Mouse (Mus musculus): ENCODE data around the gene Hoxc9. TPM values are rescaled to one million over a fixed set of nuclear protein-coding genes. Genes with fewer than 3 reads are reported as not detected.

Hoxc9 gene
- polyA plus RNA-seq, 1 experiment from 2014 or later: not detected

- Histone ChIP-seq H3K9me3 (replicated peaks) (no peaks in the 10 kb centered on the region), H3K9ac (no peak overlapping the region), H3K27ac (ENCODE audit: poor library complexity, severe bottlenecking) (no peak overlapping the region), H3K27me3 (replicated peaks) (peaks cover 97% of the 10 kb centered on the region), H3K4me1 (replicated peaks) (peaks cover 12% of the 10 kb centered on the region; the same call in 1 of the 2 replicates), H3K4me2 (no peak overlapping the region), H3K4me3 (no peak overlapping the region), H3K36me3 (no peaks in the 10 kb centered on the region)
- ATAC-seq (ENCODE audit: insufficient number of reproducible peaks, low FRiP score): no peak
- WGBS: 2% methylated on average over 34 of the region's 34 CpGs
These were observed 8.5 kb upstream of the Hoxc9 start for GRCm38 (mm10) chr15:102967511-102968397.

GRCm38 (mm10) chr15:102969296-102969695 is 6.9 kb upstream of the Hoxc9 start:
- H3K27me3 ChIP-seq (replicated peaks): peaks cover 97% of the 10 kb centered on the region
- no peak overlapping the region for H3K4me2 ChIP-seq
- no peaks in the 10 kb centered on the region for H3K36me3 ChIP-seq
- H3K9ac ChIP-seq: no peak overlapping the region
- no peak overlapping the region for H3K27ac ChIP-seq (ENCODE audit: poor library complexity, severe bottlenecking)
- ATAC-seq (ENCODE audit: insufficient number of reproducible peaks, low FRiP score): no peak
- WGBS: 27% methylated on average over 1 of the region's 1 CpGs
- H3K4me1 ChIP-seq (replicated peaks): peaks cover 8% of the 10 kb centered on the region; the same call in 1 of the 2 replicates
- no peak overlapping the region for H3K4me3 ChIP-seq
- no peaks in the 10 kb centered on the region for H3K9me3 ChIP-seq (replicated peaks)

GRCm38 (mm10) chr15:102970740-102971139 is 5.5 kb upstream of the Hoxc9 start:
- no peak overlapping the region for H3K4me2 ChIP-seq
- no peak overlapping the region for H3K27ac ChIP-seq (ENCODE audit: poor library complexity, severe bottlenecking)
- H3K4me1 ChIP-seq (replicated peaks): peaks cover 8% of the 10 kb centered on the region; the same call in 1 of the 2 replicates
- 2% methylated on average over 12 of the region's 12 CpGs for WGBS
- no peak overlapping the region for H3K9ac ChIP-seq
- H3K9me3 ChIP-seq (replicated peaks): no peaks in the 10 kb centered on the region
- no peak overlapping the region for H3K4me3 ChIP-seq
- peaks cover 96% of the 10 kb centered on the region for H3K27me3 ChIP-seq (replicated peaks)
- no peak for ATAC-seq (ENCODE audit: insufficient number of reproducible peaks, low FRiP score)
- H3K36me3 ChIP-seq: no peaks in the 10 kb centered on the region

DNA sequence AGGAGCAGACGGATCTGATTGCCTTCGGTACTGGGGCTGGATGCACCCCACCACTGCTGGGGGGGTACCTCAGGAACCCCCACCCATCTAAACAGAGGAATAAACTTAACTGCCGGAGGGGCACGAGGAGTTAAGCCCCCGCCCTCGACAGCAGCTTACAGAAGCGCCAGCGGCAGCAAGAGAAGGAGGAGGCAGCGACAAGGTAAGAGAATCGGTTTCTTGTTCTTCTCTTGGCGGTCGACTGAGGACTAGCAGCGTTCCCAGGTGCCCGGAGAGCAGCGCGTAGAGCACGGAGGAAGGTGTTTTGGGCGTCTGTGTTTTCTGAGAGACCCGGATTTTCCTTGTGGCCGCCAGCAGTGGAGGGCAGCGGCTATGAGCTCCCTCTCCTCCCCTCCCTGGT is 4.0 kb upstream of the Hoxc9 start:
- no peak overlapping the region for H3K27ac ChIP-seq (ENCODE audit: poor library complexity, severe bottlenecking)
- peaks cover 3% of the 10 kb centered on the region; the same call in 1 of the 2 replicates for H3K4me1 ChIP-seq (replicated peaks)
- peaks cover 96% of the 10 kb centered on the region for H3K27me3 ChIP-seq (replicated peaks)
- H3K4me3 ChIP-seq: no peak overlapping the region
- under 1% methylated on average over 21 of the region's 21 CpGs for WGBS
- no peaks in the 10 kb centered on the region for H3K36me3 ChIP-seq
- H3K9me3 ChIP-seq (replicated peaks): no peaks in the 10 kb centered on the region
- no peak overlapping the region for H3K4me2 ChIP-seq
- H3K9ac ChIP-seq: no peak overlapping the region
- ATAC-seq (ENCODE audit: insufficient number of reproducible peaks, low FRiP score): no peak

- no peak overlapping the region for H3K4me3 ChIP-seq
- under 1% methylated on average over 6 of the region's 6 CpGs for WGBS
- peaks cover 6% of the 10 kb centered on the region; the same call in 1 of the 2 replicates for H3K4me1 ChIP-seq (replicated peaks)
- no peak overlapping the region for H3K27ac ChIP-seq (ENCODE audit: poor library complexity, severe bottlenecking)
- no peaks in the 10 kb centered on the region for H3K9me3 ChIP-seq (replicated peaks)
- H3K36me3 ChIP-seq: no peaks in the 10 kb centered on the region
- no peak overlapping the region for H3K9ac ChIP-seq
- peaks cover 96% of the 10 kb centered on the region for H3K27me3 ChIP-seq (replicated peaks)
- H3K4me2 ChIP-seq: no peak overlapping the region
- ATAC-seq (ENCODE audit: insufficient number of reproducible peaks, low FRiP score): no peak
These were observed 3.5 kb upstream of the Hoxc9 start for GRCm38 (mm10) chr15:102972753-102973152.

- no peak overlapping the region for H3K9ac ChIP-seq
- H3K9me3 ChIP-seq (replicated peaks): no peaks in the 10 kb centered on the region
- no peak for ATAC-seq (ENCODE audit: insufficient number of reproducible peaks, low FRiP score)
- no peak overlapping the region for H3K4me3 ChIP-seq
- no peaks in the 10 kb centered on the region for H3K36me3 ChIP-seq
- WGBS: 5% methylated on average over 7 of the region's 7 CpGs
- H3K27me3 ChIP-seq (replicated peaks): peaks cover 97% of the 10 kb centered on the region
- no peak overlapping the region for H3K27ac ChIP-seq (ENCODE audit: poor library complexity, severe bottlenecking)
- no peak overlapping the region for H3K4me2 ChIP-seq
- H3K4me1 ChIP-seq (replicated peaks): peaks cover 6% of the 10 kb centered on the region; the same call in 1 of the 2 replicates
These were observed 1.2 kb upstream of the Hoxc9 start for GRCm38 (mm10) chr15:102975034-102975433.

GRCm38 (mm10) chr15:102975688-102976111 is 539 bp upstream of the Hoxc9 start:
- no peak overlapping the region for H3K4me3 ChIP-seq
- no peak for ATAC-seq (ENCODE audit: insufficient number of reproducible peaks, low FRiP score)
- H3K9ac ChIP-seq: no peak overlapping the region
- H3K4me1 ChIP-seq (replicated peaks): peaks cover 6% of the 10 kb centered on the region; the same call in 1 of the 2 replicates
- H3K36me3 ChIP-seq: no peaks in the 10 kb centered on the region
- H3K27ac ChIP-seq (ENCODE audit: poor library complexity, severe bottlenecking): no peak overlapping the region
- H3K4me2 ChIP-seq: no peak overlapping the region
- H3K27me3 ChIP-seq (replicated peaks): peaks cover 97% of the 10 kb centered on the region
- H3K9me3 ChIP-seq (replicated peaks): no peaks in the 10 kb centered on the region
- under 1% methylated on average over 21 of the region's 21 CpGs for WGBS

GRCm38 (mm10) chr15:102976631-102977422 is 588 bp downstream of the Hoxc9 start:
- no peak overlapping the region for H3K9ac ChIP-seq
- H3K9me3 ChIP-seq (replicated peaks): no peaks in the 10 kb centered on the region
- no peak overlapping the region for H3K27ac ChIP-seq (ENCODE audit: poor library complexity, severe bottlenecking)
- peak overlapping the region; percentile 33 for H3K4me3 ChIP-seq
- H3K27me3 ChIP-seq (replicated peaks): peaks cover 98% of the 10 kb centered on the region
- under 1% methylated on average over 37 of the region's 37 CpGs for WGBS
- H3K36me3 ChIP-seq: no peaks in the 10 kb centered on the region
- peak overlapping the region; percentile 50 for H3K4me2 ChIP-seq
- no peak for ATAC-seq (ENCODE audit: insufficient number of reproducible peaks, low FRiP score)
- peaks cover 12% of the 10 kb centered on the region for H3K4me1 ChIP-seq (replicated peaks)

GRCm38 (mm10) chr15:102977423-102977974 is 1.3 kb downstream of the Hoxc9 start:
- H3K9ac ChIP-seq: no peak overlapping the region
- WGBS: 3% methylated on average over 16 of the region's 16 CpGs
- no peak overlapping the region for H3K27ac ChIP-seq (ENCODE audit: poor library complexity, severe bottlenecking)

DNA sequence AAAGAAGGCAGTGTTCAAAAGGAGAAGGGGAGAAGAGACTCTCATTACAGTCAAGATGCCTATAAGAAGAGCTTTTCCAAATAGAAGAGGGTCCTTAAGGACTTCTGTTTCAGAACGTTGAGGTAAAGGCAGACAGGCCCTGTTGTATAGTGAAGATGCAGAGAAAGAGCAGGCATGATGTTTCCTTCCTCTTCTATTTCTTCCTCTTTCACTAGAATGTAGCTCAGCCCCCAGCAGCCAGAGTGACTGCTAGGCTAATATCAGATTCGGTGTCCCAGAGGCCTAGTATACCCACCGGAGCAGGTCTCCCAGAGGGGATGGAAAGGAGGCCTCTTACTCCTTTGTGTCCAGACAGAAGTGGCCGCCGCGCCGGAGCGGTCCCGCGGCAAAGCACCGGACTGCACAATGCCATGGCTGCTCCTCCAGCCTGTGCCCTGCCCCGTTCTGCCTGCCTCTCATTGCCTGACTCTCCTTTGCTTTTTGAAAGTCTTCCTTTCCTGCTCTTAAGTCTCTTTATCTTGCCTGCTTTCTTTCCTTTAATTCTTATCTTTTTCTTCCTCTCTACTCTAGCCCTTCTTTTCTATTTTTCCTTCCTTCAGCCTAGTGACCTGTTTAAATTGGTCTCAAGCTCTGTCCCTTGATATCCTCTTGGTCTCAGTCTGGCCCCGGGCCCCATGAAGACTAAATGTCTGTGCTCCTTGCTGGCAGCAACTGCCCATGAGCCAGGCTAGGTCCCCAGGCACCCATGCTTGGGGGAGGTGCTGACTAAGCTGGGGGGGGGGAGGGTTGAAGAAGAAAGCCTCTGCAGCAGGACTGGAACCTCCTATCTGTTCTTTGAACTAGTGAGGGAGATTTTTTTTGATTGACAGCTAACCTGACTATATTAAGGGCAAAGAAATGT is 2.6 kb downstream of the Hoxc9 start:
- H3K27ac ChIP-seq (ENCODE audit: poor library complexity, severe bottlenecking): no peak overlapping the region
- H3K9me3 ChIP-seq (replicated peaks): no peaks in the 10 kb centered on the region
- H3K9ac ChIP-seq: no peak overlapping the region
- WGBS: 2% methylated on average over 13 of the region's 13 CpGs
- no peaks in the 10 kb centered on the region for H3K36me3 ChIP-seq
- peaks cover 98% of the 10 kb centered on the region for H3K27me3 ChIP-seq (replicated peaks)
- ATAC-seq (ENCODE audit: insufficient number of reproducible peaks, low FRiP score): no peak
- no peak overlapping the region for H3K4me3 ChIP-seq
- no peak overlapping the region for H3K4me2 ChIP-seq
- H3K4me1 ChIP-seq (replicated peaks): peaks cover 15% of the 10 kb centered on the region

More at GRCm38 (mm10) chr15:102977423-102977974, 1.3 kb downstream of the Hoxc9 start:
- Histone ChIP-seq H3K9me3 (replicated peaks) (no peaks in the 10 kb centered on the region), H3K4me2 (peak overlapping the region; percentile 50), H3K4me3 (peak overlapping the region; percentile 33), H3K27me3 (replicated peaks) (peaks cover 98% of the 10 kb centered on the region), H3K4me1 (replicated peaks) (peaks cover 15% of the 10 kb centered on the region), H3K36me3 (no peaks in the 10 kb centered on the region)
- no peak for ATAC-seq (ENCODE audit: insufficient number of reproducible peaks, low FRiP score)
